Mouse (Mus musculus) brain, embryonic 18.5 days (tissue): ENCODE results near the gene Tpbg.
"Not testable (repeated sequence)": the region's sequence is repeated elsewhere in the genome, so short reads cannot be mapped to it uniquely, and the experiment has no call there.

Experiments
- DNase-seq: peaks from one replicate; pipeline ENCODE4 v3.0.0-alpha.2; 2012; ENCODE audit warnings: low read depth, low spot score

Tpbg gene

GRCm38 (mm10) chr9:85842351-85843011 is at the start of gene Tpbg:
Gene Tpbg (plus strand): TSS chr9:85842380.
- no peak for DNase-seq

GRCm38 (mm10) chr9:85801986-85802385 is 40.2 kb upstream of the Tpbg start:
- not testable (repeated sequence) for DNase-seq

- no peak for DNase-seq
Measured at GRCm38 (mm10) chr9:85802563-85802962, 39.6 kb upstream of the Tpbg start.

- DNase-seq: no peak
Measured at GRCm38 (mm10) chr9:85806411-85806810, 35.8 kb upstream of the Tpbg start.

- no peak for DNase-seq
Measured at GRCm38 (mm10) chr9:85809246-85809645, 32.9 kb upstream of the Tpbg start.

DNA sequence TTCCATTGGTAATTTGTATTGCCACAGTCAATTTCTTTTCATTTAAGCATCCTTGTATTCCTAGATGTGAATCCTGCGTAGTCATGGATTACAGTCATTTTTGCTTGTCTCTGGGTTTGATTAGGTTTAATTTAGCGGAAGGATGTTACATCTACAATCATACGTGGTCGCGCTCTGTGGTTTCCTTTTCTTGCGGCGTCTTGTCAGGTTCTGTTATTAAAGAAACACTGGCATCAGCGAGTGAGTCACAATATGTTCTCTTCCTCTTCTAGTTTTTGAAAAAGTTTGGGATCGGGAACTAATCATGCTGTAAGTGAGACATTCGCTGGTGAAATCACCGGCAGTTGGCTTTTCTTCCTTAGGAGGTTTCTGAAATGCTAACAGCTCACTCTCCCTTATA is 21.4 kb upstream of the Tpbg start:
- no peak for DNase-seq

GRCm38 (mm10) chr9:85835521-85836425 is 6.4 kb upstream of the Tpbg start:
- no peak for DNase-seq

- no peak for DNase-seq
Measured at GRCm38 (mm10) chr9:85839626-85840025, 2.6 kb upstream of the Tpbg start.

GRCm38 (mm10) chr9:85841891-85842290 is 289 bp upstream of the Tpbg start:
- no peak for DNase-seq

GRCm38 (mm10) chr9:85843031-85843890 is 1.1 kb downstream of the Tpbg start:
- no peak for DNase-seq

GRCm38 (mm10) chr9:85843891-85844646 is 1.9 kb downstream of the Tpbg start:
- DNase-seq: no peak

- no peak for DNase-seq
Measured at GRCm38 (mm10) chr9:85844647-85844983, 2.4 kb downstream of the Tpbg start.

DNA sequence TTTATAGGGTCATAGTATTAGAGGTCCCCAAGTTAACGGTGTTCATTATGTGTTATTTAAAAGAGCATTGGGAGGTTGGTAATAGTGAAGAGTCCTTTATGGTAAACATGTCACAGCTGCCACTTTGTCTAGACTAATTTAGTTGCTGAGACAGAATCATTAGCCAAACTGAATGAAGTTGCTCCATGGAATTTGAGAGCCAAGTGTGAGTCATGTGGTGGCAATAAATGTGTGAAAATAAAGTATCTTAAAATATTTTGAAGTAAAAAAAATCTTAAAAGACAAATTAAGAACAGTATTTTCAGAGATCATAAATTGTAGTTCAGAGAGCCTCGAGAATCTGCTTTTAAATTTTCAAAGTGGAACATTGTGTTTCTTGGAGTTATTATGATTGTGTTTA is 4.0 kb downstream of the Tpbg start:
- no peak for DNase-seq

- no peak for DNase-seq
Measured at GRCm38 (mm10) chr9:85854780-85855179, 12.6 kb downstream of the Tpbg start.

DNA sequence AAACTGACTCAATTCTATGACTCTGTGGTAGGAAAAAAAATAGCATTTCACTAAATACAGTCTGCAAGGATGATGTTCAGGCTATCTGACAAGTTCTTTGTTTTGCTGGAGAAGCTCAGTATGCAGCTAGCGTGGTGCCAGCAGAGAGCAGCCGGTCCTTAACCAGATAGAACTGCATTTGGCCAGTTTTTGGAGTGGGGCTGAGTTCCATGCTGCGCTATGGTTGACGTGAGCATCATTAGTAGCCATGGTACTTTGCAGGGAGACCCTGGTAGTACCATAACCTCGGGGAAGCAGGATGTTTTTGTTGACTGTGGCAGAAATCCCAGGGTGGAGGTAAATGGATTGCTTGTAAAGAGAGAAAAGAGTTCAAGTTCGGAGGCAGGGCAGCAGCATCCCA is 14.3 kb downstream of the Tpbg start:
- no peak for DNase-seq

DNA sequence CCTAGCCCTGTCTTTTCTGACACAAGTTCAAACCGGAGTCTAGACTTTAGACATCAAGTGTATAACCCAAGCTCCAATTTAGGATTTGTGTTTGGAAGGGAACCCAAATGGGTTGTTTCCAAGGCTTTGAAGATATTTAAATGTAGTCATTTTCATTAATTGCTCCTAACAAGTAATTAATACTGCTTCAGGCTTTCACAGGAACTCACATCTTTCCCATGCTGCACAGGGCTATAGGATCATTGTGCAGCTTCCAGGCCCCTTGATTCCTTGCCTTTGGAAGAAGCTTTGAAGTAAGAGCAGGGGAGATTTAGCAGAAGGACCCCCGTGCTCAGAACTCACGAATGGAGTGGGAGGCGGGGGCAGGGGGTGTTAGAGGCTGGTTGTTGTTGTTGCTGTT is 18.9 kb downstream of the Tpbg start:
- no peak for DNase-seq

- no peak for DNase-seq
Measured at GRCm38 (mm10) chr9:85862562-85862961, 20.4 kb downstream of the Tpbg start.

DNA sequence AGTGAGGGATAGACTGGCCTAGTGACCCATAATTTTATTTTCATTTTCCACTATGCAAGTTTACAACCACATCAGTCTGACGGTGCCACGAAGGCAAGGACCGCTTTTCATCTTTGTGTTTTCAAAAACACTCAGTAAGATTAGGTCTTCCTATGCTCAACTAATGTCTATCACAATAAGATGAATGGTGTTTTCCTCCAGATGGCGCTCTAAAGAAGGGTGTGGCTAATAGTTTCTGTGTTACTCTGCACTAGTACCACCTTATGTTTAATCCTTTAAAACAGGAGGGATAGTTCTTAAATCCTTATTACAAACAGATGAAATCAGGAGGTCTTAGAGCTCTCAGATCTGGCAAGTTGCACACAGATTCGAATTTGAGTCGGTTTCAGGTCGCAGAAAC is 30.7 kb downstream of the Tpbg start:
- no peak for DNase-seq

- no peak for DNase-seq
Measured at GRCm38 (mm10) chr9:85893681-85894080, 51.5 kb downstream of the Tpbg start.
